Mouse (Mus musculus): ENCODE data around the gene Myrf.

The Myrf gene

DNA sequence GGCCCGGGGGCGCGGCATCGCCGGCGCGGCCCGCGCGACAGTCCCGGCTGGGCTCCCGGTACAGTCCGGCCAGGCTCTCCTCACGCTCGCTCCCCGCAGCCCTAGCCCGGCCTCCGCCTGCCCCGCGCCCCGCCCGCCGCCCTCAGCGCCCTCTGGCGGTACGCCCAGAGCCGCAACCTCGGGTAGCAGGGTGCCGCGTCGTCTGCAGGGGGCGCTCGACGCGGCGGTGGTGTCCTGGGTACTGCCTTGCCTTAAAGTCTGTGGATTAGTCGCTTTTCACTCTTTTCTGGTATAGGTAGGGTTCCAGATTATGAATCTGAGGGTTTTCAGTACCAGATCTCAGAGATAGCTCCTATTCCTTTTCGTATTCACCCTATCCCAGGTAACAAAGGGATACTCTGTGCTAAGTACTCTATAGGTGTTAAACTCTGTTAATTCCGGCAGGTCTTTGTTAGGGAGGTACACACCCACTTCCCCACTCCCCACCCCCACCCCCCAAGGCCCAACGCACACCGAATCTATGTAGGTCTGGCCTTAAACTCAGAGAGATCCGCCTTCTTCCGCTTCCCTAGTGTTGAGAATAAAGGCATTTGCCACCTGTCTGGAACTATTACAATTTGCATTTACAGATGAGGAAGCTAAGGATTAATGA is at the start of gene Myrf:
TSS of gene Myrf (minus strand) at position 95 of the 652 bp plus-strand sequence.
- CTCF ChIA-PET: interaction anchor here (0.6 kb wide), 1 partner anchor 100 kb away, joined by 7 read pairs; no protein-coding TSS in a partner anchor

DNA sequence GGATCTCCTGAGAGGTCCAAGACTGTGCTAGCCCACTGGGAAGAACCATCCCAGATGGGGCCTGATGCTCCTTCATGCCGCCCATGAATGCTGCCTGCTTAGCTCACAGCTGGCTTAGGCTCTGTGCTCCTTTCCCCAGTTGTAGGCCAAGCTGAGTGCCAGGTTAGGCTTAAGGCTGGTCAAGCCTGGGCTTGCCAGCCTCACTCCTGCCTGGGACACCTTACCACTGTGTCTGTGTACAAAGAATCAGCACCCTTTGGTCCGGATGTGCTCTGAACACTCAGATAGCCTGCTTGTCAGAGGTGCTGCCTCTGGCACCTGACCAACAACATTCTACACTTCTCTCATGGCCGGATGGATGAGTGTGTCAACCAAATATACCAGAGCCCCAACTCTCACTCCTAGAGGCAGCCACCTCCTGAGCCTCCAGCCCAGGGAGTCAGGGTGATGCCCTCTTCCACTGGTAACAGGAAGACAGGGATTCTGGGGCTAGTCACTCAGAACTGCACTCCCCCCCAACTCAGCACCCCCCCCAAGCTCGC is 49.1 kb upstream of the Myrf start:
- CTCF ChIA-PET: no interaction called here

DNA sequence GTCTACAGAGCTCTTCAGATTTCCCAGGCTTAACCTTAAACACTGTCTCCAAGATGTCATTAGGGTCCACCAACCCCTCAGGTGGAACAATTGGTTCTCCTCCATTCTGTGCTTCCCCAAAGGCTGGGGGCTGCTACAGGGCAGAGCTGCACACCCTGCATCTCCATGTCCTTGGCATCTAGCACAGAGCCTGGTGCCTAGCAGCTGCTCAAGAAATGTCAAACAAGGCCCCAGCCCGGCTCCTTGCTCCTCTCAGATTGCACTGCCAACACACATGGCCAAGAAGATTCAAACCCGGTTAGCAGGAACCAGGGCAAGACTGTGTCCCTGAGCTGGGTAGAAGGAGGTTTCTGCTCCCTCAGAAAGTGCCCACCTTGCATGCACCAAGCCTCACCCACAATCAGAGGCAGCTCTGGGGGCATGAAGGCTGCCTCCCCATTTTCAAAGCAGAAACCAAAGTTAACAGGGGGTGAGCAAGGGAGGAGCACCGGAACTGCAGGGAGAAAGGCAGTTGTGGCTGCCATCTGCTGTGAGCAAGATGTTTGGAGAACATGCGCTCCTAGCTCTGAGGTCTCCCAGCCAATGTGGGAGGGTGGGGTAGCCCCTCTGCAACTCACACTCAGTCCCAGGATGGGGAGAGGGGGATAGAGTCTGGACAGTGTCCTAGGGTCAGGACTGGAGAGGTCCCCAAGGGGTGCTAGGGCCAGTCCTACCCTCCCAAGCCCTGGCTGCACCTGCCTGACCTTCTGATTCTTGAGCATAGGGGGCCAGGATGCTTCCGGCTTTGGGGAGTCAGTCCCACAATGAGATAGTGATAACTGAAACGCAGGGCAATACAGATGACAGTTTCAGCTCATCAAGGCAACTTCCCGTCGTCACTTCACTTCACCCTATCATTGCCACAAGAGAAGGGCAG is 47.8 kb upstream of the Myrf start:
- CTCF ChIA-PET: no interaction called here

DNA sequence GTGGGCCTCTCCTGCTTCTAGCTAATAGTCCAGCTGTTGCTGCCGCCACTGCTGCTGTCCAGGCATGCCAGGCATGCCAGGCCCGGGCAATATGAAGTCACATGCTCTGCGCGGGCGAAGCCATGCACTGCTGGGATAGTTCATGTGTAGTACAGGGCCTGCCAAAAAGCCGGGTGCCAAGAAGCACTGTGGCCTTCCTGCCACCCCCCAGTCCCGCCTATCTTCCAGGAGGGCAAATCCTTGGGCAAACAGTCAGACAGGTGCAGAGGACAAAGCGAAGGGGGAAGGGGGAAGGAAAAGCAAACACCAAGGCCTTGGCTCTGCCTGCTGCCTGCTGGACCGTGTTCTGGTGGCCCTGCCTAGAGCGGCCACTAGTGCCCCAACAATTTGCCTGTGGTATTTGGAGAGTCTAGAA is 45.9 kb upstream of the Myrf start:
- CTCF ChIA-PET: no interaction called here

DNA sequence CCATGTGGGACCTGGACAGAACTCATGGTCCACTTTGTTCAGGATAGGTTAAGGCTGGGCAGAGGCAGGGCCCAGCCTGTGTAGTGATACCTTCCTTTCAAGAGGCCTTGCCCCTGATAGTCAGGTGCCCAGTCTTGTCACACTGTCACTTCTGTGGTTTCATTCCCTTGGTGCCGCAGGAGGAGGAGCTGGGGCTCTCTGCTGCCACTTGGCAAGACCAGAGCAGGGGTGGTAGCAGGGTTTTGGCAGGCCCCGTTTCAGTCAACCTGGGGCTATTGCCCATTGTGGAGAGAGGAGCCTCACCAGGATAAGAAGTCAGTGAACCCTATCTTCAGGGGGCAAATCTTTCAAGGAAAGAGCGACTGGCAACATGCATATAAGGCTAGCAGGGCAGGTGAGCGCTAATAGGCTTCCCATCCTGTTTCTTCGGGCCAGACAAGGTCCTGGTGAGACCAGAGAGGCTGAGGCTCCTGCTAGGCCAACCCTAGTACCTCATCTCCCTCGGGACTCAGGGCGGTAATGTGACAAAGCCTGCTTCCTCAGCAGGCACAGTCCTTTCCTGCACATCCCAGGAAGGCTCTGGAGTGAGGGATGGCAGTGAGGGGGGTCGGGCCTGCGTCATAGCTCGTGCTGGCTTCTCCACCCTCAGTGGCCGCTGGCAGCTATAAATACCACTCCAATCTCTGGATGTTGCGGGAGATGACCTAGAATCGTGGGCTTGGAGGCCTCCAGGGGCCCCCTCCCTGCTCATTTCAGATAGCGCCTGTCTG is 40.4 kb upstream of the Myrf start:
- CTCF ChIA-PET: no interaction called here

DNA sequence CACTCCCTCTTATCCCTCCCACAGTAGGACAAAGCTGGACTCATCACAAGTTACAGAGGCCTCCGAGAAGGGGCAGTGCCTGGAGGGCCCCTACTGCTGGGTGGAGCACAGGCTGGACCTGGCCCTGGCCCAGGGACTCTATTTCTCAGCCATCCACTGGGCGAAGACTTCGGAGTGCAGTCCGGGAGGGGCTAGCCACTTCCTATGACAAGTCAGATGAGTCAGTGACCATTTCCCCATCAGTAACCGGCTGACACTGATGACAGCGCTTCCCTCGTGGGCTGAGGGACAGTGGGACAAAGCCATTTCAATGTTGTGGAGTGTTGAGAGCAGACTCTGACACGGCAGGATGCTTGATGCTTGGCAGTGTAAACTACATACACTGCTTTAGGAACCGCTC is 39.1 kb upstream of the Myrf start:
- CTCF ChIA-PET: interaction anchor here (0.6 kb wide), 1 partner anchor 54 kb away, joined by 5 read pairs; no protein-coding TSS in a partner anchor

DNA sequence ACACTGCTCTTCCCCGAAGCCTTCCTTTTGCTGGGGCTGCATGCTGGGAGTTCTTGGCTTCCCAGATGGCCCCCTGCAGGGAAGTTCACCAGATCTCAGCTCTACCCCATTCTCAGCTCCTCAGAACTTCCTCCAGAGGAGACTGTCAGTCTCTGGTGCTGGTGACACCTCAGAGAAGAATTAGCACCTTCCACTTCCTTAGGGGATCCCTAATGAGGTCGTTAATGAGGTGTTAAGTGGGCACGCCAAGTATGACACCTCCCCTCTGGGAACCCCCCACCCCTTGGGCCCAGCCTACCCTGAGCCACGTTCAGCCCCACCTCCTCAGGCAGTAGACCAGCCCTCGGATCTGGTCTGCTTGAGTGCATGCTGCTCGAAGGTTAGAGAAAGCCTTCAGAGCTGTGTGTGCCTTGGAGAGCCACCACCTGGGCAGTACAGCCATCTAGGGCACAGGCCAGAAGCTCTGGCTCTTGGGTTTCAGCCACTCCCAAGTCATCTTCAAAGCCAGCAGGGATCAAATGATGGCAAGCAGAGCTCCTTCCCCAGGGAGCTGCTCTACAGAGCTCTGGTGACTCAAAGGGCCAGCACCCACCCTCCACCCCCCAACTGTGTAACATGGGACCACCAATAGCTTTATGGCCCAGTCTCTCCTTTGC is 38.2 kb upstream of the Myrf start:
- CTCF ChIA-PET: interaction anchor here (0.6 kb wide), 1 partner anchor 55 kb away, joined by 5 read pairs; no protein-coding TSS in a partner anchor

DNA sequence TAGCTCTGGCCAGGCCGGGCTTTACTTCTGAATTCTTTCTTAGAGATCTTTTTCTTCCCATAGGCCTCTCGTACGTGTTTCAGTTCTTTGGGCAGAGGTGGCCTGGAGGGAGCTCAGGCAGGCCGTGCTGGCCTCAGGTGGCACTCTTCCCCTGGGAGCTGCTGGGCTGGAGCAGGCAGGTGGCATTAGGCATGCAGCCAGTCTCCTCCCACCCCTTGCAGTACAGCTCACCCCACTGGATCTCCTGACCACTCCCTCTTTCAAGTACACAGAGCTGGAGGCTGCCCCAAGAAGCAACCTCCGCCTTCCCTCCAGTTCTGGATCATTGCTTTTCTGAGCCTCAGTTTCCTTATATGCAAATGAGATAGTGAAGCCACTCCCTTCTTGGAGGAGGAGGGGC is 37.2 kb upstream of the Myrf start:
- CTCF ChIA-PET: interaction anchor here (0.6 kb wide), 1 partner anchor 186 kb away, joined by 3 read pairs; no protein-coding TSS in a partner anchor

DNA sequence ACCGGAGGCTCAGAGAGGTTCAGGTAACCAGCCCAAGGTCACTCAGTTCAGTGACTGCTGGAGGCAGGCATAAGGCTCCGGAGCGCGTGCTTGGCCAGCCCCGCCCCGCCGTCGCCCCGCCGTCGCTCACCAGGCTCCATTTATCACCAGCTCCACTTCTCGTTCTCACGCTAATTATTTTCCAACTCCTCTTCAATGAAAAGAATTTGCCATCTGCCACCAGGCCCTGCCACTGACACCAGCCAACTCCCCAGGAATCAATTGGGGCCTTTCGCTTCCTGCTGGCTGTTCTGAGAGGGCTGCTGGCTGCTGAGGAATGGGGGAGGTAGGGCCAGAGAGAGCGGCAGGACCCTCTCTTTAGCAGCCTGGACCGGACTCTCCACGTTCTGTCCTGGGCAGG is 36.8 kb upstream of the Myrf start:
- CTCF ChIA-PET: interaction anchor here (0.6 kb wide), 1 partner anchor 186 kb away, joined by 3 read pairs; no protein-coding TSS in a partner anchor

DNA sequence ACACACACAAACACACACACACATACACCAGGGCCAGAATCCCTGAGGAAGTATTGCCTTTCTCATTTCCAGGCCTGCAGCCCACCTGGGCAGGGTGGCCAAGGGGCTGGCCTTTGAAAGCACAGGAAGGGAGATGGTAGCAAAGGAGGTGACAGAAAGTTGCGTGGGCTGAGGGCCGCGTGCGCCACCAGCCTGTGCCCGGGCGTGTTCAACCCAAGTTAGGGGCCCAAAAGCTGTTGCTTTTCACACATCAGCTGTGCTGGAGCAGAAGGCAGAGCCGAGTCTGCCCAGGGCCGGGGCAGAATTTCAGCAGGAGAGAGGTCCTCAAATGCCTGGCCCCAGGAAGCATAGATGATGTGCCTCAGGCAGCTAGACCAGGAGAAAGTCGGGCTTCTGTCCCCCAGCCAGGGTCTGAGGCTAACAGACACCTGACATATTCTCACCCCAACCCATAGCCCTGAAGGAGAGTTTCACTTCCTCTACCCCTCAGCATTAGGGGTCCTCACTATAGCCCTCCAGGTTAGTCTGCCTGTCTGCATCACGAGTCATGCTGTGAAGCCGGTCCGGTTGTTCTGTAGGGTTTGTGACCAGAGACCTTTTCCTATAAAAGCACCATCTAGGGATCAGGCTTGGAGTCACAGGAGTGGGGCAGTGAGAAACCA is 36.1 kb upstream of the Myrf start:
- CTCF ChIA-PET: no interaction called here

DNA sequence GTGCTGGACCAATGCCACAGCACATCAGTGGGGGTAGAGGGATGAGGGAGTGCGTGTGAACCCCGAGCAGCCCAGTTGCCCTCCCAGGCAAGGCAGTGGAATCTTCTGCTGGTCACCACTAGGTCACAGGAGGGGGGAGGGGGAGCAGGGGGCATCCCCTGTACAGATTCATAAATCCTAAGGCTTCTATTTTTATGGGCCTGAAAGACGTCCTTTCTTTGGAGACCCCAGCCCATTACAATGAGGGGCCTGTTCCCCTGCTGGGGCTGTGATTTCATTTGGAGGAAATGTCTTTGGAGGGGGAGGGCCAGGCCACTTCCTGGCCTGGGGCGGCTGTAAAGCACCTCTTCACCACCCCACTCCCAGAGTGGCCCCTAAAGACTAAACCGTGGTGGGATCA is 33.5 kb upstream of the Myrf start:
- CTCF ChIA-PET: no interaction called here

DNA sequence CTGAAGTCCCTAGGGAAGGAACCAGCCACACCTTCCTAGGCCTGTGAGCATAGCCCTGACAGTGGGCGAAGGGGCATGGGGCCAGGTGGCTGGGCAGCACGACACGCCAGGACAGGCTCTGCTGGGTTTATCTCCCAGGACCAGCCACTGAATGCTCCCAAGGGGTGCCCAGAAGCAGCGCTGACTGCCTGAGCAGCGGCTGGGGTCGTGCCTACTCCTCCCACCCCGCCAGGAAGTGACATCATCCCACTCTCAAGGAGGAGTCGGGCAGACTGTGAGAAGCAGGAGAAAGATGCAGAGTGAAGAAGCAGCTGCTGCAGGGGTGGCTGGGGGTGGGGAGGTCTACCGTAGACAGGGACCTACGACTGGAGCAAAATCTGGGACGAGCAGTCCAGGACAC is 32.2 kb upstream of the Myrf start:
- CTCF ChIA-PET: no interaction called here

DNA sequence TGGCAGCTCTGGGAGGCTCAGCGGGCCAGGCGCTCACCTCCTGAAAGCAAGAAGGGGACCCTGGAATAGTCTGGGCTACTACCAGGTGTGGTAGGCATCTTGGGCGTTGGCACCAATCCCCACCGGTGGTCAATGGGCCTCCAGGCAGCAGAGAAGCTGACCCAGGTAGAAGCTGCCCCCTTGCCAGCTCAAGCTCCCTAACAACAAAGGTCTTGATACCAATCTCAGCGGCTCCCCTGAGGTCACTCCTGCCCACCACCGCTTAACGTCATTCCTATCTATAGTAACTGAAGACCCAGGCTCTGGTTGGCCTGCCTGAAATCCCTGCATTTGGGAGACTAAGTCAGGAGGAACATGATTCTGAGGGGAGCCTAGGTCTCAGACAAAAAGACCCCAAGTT is 31.0 kb upstream of the Myrf start:
- CTCF ChIA-PET: no interaction called here

DNA sequence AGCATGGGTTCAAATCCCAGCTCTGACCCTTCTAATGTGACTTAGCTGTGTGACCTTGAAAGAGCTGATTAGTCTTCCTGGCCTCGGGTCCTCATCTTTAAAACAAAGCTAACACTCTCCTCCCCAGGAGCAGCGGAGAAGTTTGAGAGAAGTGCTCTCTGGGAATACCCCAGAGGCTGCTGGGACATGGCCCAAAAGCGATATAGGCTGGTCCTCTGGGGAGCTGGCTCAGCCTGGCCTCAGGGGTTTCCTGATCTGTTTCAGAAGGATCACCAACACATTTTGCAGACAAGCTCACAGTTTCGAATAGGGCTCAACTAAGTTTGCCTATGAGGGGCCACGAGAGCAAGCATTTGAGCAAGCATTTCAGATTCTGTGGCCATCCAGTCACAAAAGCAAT is 29.8 kb upstream of the Myrf start:
- CTCF ChIA-PET: no interaction called here

DNA sequence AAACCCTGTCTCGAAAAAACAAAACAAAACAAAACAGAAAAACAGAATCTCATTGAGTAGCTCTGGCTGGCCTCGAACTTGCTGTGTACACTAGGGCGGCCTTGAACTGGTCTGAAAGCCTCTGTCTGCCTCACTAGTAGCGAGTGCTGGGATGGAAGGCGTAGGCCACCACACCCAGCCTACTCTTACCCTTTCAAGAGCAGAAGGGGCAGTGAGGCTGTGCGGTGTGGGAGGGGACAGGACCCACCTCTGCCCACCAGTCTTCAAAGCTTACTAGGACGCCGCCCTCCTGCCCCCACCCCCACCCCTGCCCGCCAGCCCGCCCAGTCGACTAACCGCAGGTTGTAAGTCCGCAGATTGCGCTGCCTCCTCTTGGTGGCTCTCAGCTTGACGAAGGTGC is 28.3 kb upstream of the Myrf start:
- CTCF ChIA-PET: no interaction called here

DNA sequence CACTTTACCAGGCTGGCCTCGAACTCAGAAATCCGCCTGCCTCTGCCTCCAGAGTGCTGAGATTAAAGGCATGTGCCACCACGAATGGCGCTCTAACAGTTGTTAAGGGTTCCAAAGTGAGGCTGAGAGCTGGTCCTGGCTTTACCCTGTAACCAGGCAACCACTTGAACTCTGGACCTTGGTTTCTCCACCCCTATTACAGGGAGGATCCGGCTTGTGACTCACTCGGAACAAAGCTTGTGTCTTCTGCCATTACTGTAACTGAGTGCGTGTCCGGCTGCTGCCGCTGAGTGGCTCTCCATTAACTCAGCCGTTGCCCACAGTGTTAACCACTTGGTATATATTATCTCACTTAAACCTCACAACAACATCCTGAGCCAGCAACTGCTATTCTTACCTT is 27.4 kb upstream of the Myrf start:
- CTCF ChIA-PET: no interaction called here

DNA sequence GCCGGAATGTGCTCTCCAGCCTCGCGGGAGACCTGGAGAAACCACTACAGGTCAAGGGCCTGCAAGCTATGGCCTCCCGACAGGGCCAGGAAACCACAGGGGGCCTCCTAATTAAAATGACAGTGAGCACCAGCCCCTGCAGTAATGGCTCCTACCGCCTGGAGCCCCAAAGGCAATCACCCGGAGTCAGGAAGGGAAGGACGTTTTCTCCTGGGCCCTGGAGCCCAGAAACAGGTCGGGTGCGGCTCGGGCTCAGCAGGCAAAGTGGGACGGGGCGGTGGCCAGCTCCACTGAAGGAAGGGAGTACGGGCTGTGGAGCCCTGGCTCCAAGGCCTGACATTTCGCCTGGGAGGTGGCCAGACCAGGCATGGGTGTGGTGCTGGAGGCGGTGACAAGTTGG is 26.5 kb upstream of the Myrf start:
- CTCF ChIA-PET: interaction anchor here (1.2 kb wide), 1 partner anchor 39 kb away, joined by 3 read pairs; no protein-coding TSS in a partner anchor

DNA sequence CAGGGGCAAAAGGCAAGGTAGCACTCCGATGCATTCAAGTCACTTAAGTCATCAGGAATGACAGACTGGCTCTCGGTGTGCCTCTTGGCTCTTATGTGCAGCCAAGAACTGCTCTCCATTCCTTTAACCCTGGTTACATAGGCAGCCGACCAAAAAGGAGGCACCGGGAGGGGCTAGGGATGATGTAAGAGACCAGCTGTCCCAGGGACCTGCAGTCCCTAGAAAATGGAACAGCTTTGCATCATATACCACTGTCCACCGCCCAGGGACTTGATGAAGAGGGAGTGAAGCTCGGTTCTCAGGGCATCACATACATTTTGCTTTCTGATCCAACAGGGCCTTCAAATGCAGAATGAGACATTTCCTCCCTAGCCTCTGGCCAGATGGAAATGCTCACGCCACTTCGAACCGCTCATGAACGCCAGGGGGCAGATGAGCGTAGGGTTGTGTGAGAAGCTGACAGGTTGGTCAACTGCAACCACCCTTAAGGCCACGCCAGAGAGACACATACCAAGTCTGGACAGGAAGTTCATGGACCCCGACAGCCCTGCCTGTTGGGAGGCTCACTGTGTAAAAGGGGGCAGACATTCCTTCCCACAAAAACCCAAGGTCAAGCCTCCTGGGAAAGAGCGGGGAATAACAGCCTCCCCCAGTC is 25.8 kb upstream of the Myrf start:
- CTCF ChIA-PET: interaction anchor here (1.2 kb wide), 1 partner anchor 39 kb away, joined by 3 read pairs; no protein-coding TSS in a partner anchor

DNA sequence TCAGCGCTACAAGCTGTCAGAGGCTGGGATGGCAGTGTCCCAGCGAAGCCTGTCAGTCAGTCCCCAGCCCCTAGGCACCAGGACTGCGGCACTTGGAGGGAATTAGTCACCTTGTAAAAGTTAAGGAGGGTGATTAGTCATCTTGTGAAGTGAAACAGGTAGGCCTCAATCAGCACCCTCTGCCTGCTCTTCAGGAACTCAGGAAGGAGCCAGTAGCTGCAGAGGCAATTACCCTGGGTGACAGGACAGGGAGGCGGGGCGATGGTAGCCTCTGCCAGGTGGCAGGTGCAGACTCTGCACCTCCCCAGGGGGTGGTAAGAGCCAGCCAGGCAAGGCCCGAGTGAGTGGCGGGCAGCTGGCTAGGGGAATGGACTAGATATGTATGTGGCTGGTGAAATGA is 20.8 kb upstream of the Myrf start:
- CTCF ChIA-PET: no interaction called here

DNA sequence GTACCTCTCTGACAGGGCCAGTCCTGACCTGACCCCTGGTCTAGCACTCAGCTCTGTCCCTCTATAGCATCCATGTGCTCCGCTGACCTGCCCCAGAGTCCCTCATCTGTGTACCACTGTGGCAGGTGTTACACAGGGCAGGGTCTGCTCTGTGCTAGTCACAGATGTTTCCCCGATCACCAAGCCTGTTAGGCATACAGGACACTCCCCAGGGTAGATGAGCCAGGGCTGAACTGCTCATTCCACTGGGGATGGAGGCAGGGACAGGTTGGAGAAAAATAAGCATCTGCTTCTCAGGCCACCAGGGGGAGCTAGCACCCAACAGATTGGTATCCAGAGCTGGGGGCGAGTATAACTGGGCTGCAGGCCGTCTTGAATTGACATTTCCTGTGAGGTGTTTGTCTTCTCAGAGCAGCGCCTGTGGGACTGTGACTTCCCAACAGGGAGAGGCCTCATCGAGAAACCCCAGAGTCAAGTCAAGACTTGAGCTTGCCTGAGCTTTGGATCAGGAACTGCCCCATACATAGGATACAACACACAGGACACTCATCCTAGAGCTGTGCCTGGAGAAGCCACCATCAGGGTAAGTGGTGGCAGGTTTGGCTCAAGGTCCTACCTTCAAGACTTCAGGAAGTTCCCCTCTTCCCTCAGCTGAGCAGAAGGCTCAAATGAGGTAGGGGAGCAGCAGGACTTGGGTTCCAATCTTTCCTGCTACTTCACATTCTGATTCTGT is 17.9 kb upstream of the Myrf start:
- CTCF ChIA-PET: no interaction called here

Data from spleen, embryonic (tissue).